Mouse (Mus musculus): ENCODE measurements around the gene Styxl1. TPM values are rescaled to one million over a fixed set of nuclear protein-coding genes. Genes with fewer than 3 reads are reported as not detected.
A peak's percentile ranks its signal among the peaks of the same experiment; 100 is the strongest.

The Styxl1 gene
- polyA plus RNA-seq, 1 experiment, result 0.42 TPM

DNA sequence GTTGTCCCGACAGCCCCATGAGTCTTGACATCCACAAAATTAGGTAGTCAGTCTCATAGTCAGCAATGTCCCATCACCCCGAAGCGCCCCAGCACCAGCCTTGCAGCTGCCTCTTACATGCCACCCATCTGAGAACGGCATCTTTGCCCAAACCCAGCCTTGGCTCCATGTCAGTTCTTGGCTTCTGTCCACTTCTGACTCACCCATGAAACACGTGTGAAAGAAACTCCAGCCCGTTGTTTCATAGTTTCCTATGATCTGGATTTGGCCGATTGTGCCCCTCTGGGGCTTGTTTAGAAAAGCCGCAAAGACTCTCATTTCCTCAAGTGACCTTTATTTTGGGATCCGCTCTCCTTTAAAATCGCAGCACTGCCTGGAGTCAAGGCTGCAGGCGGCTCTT, 56.1 kb downstream of the Styxl1 start:
- H3K9me3 ChIP-seq (replicated peaks; ENCODE audit: control insufficient read depth, insufficient read depth, low read length, poor library complexity, severe bottlenecking), result no peaks in the 10 kb centered on the region
- peaks cover 6% of the 10 kb centered on the region for H3K4me1 ChIP-seq (ENCODE audit: control insufficient read depth, insufficient read depth, low read length)
- H3K27me3 ChIP-seq (ENCODE audit: control insufficient read depth, insufficient read depth, low read length, poor library complexity, severe bottlenecking), result no peaks in the 10 kb centered on the region
- H3K27ac ChIP-seq (ENCODE audit: insufficient read depth, low read length), result no peak overlapping the region
- TF ChIP-seq CTCF (IDR thresholded peaks at IDR 0.05; ENCODE audit: low read depth, low read length), result no peak
- TF ChIP-seq EP300 (IDR thresholded peaks at IDR 0.05; ENCODE audit: insufficient read depth, low read depth, low read length), result no peak
- TF ChIP-seq POLR2A (IDR thresholded peaks at IDR 0.05; ENCODE audit: insufficient read depth, low read length), result no peak
- H3K36me3 ChIP-seq (ENCODE audit: control insufficient read depth, insufficient read depth, low read length, poor library complexity, severe bottlenecking), result no peaks in the 10 kb centered on the region
- no peak overlapping the region for H3K9ac ChIP-seq (ENCODE audit: low read depth, poor library complexity, severe bottlenecking)
- H3K4me3 ChIP-seq (ENCODE audit: low read depth, low read length), result no peak overlapping the region

DNA sequence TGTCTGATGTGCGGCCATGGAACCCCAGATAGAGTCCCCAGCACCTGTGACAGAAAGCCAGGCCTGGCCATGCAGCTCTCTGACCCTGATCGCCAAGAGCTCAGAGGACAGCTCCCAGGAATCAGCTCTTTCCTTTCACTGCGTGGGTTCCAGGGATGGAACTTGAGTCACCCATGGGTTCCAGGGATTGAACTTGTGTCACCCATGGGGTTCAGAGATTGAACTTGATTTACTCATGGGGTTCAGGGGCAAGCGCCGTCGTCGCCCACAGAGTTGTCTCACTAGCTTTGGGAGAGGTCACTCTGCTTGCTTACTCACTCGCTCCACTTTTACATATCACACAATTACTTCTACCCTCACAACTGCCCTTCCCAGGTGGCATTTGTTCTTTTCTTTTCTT, 57.1 kb downstream of the Styxl1 start:
- no peaks in the 10 kb centered on the region for H3K36me3 ChIP-seq (ENCODE audit: control insufficient read depth, insufficient read depth, low read length, poor library complexity, severe bottlenecking)
- TF ChIP-seq POLR2A (IDR thresholded peaks at IDR 0.05; ENCODE audit: insufficient read depth, low read length) (no peak), EP300 (IDR thresholded peaks at IDR 0.05; ENCODE audit: insufficient read depth, low read depth, low read length) (no peak), CTCF (IDR thresholded peaks at IDR 0.05; ENCODE audit: low read depth, low read length) (no peak)
- no peaks in the 10 kb centered on the region for H3K9me3 ChIP-seq (replicated peaks; ENCODE audit: control insufficient read depth, insufficient read depth, low read length, poor library complexity, severe bottlenecking)
- no peak overlapping the region for H3K27ac ChIP-seq (ENCODE audit: insufficient read depth, low read length)
- no peak overlapping the region for H3K4me3 ChIP-seq (ENCODE audit: low read depth, low read length)
- H3K27me3 ChIP-seq (ENCODE audit: control insufficient read depth, insufficient read depth, low read length, poor library complexity, severe bottlenecking), result no peaks in the 10 kb centered on the region
- H3K9ac ChIP-seq (ENCODE audit: low read depth, poor library complexity, severe bottlenecking), result no peak overlapping the region
- H3K4me1 ChIP-seq (ENCODE audit: control insufficient read depth, insufficient read depth, low read length), result peaks cover 6% of the 10 kb centered on the region

DNA sequence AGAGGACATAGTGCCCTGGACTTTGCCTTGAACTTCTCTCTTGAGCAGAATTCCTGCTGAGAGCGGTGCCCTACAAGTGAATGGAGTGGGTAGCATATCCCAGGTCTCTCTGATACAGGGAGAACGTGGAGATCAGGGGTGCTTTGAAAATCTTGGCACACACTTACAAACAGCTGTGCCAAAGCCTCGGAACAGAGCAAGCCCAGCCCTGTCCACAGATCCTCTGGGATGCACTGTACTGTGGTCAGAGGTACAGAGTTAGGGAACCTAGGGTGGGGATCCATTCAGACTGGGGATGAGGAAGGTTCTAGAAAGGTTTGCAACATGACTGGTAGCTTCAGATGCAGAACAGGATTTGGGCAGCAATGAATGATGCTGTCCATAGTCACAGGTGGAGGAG, 58.1 kb downstream of the Styxl1 start:
- Histone ChIP-seq H3K27ac (ENCODE audit: insufficient read depth, low read length) (no peak overlapping the region), H3K36me3 (ENCODE audit: control insufficient read depth, insufficient read depth, low read length, poor library complexity, severe bottlenecking) (no peaks in the 10 kb centered on the region), H3K9me3 (replicated peaks; ENCODE audit: control insufficient read depth, insufficient read depth, low read length, poor library complexity, severe bottlenecking) (no peaks in the 10 kb centered on the region), H3K9ac (ENCODE audit: low read depth, poor library complexity, severe bottlenecking) (no peak overlapping the region), H3K4me3 (ENCODE audit: low read depth, low read length) (no peak overlapping the region), H3K27me3 (ENCODE audit: control insufficient read depth, insufficient read depth, low read length, poor library complexity, severe bottlenecking) (no peaks in the 10 kb centered on the region), H3K4me1 (ENCODE audit: control insufficient read depth, insufficient read depth, low read length) (peaks cover 5% of the 10 kb centered on the region)
- TF ChIP-seq CTCF (IDR thresholded peaks at IDR 0.05; ENCODE audit: low read depth, low read length) (no peak), EP300 (IDR thresholded peaks at IDR 0.05; ENCODE audit: insufficient read depth, low read depth, low read length) (no peak), POLR2A (IDR thresholded peaks at IDR 0.05; ENCODE audit: insufficient read depth, low read length) (no peak)

DNA sequence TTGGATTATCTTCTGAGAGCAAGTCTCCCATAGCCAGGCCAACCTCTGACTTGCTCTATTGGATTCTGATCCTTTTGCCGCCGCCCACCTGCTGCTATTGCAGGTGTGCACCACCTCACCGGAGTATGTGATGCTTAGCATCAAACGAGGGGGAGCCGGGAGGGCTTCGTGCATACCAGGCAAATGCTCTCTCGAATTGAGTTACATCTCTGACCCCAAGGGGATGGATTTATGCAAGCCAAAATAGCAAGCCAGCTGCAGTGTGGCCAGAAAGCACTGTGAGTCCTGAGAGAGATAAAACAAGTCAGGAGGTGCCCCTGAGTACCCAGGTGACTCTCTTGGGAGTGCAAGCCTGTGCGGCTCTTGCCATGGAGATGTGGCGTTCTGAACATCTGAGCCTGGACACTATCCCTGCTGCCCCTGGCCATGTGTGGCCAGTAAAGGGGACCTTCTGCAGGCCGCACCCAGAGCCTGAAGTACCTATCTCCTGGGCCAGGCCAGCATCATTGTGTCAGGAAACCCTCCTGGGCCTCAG, 58.5 kb downstream of the Styxl1 start:
- Histone ChIP-seq H3K36me3 (ENCODE audit: control insufficient read depth, insufficient read depth, low read length, poor library complexity, severe bottlenecking) (no peaks in the 10 kb centered on the region), H3K27ac (ENCODE audit: insufficient read depth, low read length) (no peak overlapping the region), H3K4me3 (ENCODE audit: low read depth, low read length) (no peak overlapping the region), H3K4me1 (ENCODE audit: control insufficient read depth, insufficient read depth, low read length) (peaks cover 3% of the 10 kb centered on the region), H3K27me3 (ENCODE audit: control insufficient read depth, insufficient read depth, low read length, poor library complexity, severe bottlenecking) (no peaks in the 10 kb centered on the region), H3K9me3 (replicated peaks; ENCODE audit: control insufficient read depth, insufficient read depth, low read length, poor library complexity, severe bottlenecking) (no peaks in the 10 kb centered on the region), H3K9ac (ENCODE audit: low read depth, poor library complexity, severe bottlenecking) (no peak overlapping the region)
- TF ChIP-seq POLR2A (IDR thresholded peaks at IDR 0.05; ENCODE audit: insufficient read depth, low read length), result no peak
- no peak for TF ChIP-seq EP300 (IDR thresholded peaks at IDR 0.05; ENCODE audit: insufficient read depth, low read depth, low read length)
- TF ChIP-seq CTCF (IDR thresholded peaks at IDR 0.05; ENCODE audit: low read depth, low read length), result no peak

DNA sequence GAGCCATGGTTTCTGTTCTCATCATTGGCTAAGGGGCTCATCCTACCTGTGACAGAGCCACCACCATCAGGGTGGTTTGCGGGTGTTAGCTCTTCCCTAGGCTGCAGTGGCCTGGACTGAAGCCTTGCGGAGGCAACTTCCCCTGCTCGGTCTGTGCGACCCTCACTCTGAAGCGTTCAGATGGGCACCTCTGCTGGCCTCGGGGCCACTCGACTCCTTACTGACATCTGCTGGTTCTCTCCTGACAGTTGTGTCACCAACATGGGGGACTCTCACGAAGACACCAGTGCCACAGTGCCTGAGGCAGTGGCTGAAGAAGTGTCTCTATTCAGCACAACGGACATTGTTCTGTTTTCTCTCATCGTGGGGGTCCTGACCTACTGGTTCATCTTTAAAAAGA, 62.6 kb downstream of the Styxl1 start:
- H3K36me3 ChIP-seq (ENCODE audit: control insufficient read depth, insufficient read depth, low read length, poor library complexity, severe bottlenecking), result no peaks in the 10 kb centered on the region
- no peaks in the 10 kb centered on the region for H3K9me3 ChIP-seq (replicated peaks; ENCODE audit: control insufficient read depth, insufficient read depth, low read length, poor library complexity, severe bottlenecking)
- H3K27me3 ChIP-seq (ENCODE audit: control insufficient read depth, insufficient read depth, low read length, poor library complexity, severe bottlenecking), result no peaks in the 10 kb centered on the region
- H3K9ac ChIP-seq (ENCODE audit: low read depth, poor library complexity, severe bottlenecking), result no peak overlapping the region
- TF ChIP-seq POLR2A (IDR thresholded peaks at IDR 0.05; ENCODE audit: insufficient read depth, low read length) (no peak), CTCF (IDR thresholded peaks at IDR 0.05; ENCODE audit: low read depth, low read length) (peak; percentile 21), EP300 (IDR thresholded peaks at IDR 0.05; ENCODE audit: insufficient read depth, low read depth, low read length) (no peak)
- no peak overlapping the region for H3K27ac ChIP-seq (ENCODE audit: insufficient read depth, low read length)
- no peaks in the 10 kb centered on the region for H3K4me1 ChIP-seq (ENCODE audit: control insufficient read depth, insufficient read depth, low read length)
- no peak overlapping the region for H3K4me3 ChIP-seq (ENCODE audit: low read depth, low read length)

DNA sequence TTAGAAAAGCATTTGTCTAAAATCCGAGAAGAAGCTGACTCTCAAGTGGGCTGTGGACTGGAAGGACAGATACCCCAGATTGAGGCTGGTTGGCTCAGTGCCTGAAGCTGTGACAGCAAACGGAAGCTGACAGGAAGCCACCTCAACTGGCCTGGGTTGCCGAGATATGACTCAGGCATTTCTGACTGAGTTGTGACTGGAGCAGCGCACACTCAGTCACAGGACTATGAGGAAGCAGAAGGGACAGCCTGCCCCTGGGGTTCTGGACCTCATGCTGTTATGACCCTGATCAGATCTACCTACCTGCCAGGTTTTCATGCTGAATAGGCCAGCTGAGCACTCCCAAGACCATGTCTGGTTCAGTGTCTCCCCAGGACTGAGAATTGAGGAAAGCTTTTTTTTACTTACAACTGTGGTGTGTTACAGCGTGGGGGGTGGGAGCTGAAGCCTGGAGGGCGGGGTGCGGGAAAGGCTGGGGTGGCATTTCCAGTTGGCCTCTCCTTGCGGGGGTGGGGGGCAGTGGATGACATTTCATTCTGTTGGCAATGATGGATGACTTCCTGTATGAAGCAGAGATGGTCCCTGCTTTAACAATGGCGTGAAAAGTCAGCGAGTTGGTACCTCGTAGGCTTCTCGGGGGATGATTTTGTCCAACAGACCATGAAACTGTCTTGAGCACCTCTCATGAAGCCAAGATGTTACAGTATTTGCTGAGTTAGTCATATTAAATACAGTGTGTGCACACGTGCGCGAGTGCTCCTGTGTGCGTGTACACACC, 64.6 kb downstream of the Styxl1 start:
- no peak for TF ChIP-seq EP300 (IDR thresholded peaks at IDR 0.05; ENCODE audit: insufficient read depth, low read depth, low read length)
- TF ChIP-seq POLR2A (IDR thresholded peaks at IDR 0.05; ENCODE audit: insufficient read depth, low read length), result no peak
- TF ChIP-seq CTCF (IDR thresholded peaks at IDR 0.05; ENCODE audit: low read depth, low read length), result no peak
- Histone ChIP-seq H3K27ac (ENCODE audit: insufficient read depth, low read length) (no peak overlapping the region), H3K36me3 (ENCODE audit: control insufficient read depth, insufficient read depth, low read length, poor library complexity, severe bottlenecking) (no peaks in the 10 kb centered on the region), H3K4me1 (ENCODE audit: control insufficient read depth, insufficient read depth, low read length) (no peaks in the 10 kb centered on the region), H3K4me3 (ENCODE audit: low read depth, low read length) (no peak overlapping the region), H3K9ac (ENCODE audit: low read depth, poor library complexity, severe bottlenecking) (no peak overlapping the region), H3K27me3 (ENCODE audit: control insufficient read depth, insufficient read depth, low read length, poor library complexity, severe bottlenecking) (no peaks in the 10 kb centered on the region), H3K9me3 (replicated peaks; ENCODE audit: control insufficient read depth, insufficient read depth, low read length, poor library complexity, severe bottlenecking) (no peaks in the 10 kb centered on the region)
